Mouse (Mus musculus): ENCODE results near the gene Fer.

The Fer gene

DNA sequence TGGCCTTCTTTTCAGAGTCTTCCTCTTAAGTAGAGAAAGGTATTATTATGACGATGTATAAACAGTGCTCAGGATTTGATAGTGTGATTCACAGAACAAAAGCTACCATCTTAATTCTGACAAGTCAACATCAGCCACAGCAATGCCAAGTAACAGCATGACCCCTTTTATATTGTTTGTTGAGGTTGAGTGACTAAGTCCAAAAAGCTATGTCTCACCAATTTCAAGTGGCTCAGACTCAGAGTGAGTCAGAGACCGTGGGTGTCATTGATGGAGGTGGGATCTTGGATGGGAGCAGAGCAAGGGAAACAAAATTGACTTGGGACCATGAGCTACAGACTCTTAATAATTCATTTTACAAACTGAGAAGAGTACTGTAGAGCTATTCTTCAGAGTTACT lies 230.9 kb downstream of the Fer start:
- DNase-seq: no peak

- DNase-seq: no peak
Measured at GRCm38 (mm10) chr17:64096811-64097210, 233.9 kb downstream of the Fer start.

DNA sequence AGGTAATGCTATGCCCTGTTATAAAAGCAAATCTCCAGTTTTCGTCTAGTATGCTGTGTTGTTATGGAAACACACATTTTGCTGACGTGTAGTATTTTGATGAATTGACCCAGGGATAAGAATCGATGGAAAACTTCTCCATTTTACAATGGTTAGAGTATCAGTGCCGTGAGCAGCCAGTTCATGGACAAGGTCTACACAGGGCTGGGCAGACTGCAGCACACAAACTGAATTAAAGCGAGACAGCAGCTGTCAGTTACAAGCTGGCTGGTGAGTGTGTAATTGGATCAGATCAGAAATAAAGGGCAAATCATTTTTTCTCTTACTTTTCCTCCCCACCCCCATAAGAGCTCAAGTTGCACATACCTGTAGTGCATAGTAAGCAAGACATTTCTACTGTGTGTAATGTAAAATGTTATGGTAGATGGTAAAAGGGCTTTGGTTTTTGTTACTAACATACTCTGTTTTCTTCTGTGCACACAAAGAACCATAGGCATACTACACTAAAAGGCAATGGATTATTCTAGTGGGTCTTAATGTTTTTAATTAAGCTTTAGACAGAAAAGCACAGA lies 235.0 kb downstream of the Fer start:
- DNase-seq: no peak

DNA sequence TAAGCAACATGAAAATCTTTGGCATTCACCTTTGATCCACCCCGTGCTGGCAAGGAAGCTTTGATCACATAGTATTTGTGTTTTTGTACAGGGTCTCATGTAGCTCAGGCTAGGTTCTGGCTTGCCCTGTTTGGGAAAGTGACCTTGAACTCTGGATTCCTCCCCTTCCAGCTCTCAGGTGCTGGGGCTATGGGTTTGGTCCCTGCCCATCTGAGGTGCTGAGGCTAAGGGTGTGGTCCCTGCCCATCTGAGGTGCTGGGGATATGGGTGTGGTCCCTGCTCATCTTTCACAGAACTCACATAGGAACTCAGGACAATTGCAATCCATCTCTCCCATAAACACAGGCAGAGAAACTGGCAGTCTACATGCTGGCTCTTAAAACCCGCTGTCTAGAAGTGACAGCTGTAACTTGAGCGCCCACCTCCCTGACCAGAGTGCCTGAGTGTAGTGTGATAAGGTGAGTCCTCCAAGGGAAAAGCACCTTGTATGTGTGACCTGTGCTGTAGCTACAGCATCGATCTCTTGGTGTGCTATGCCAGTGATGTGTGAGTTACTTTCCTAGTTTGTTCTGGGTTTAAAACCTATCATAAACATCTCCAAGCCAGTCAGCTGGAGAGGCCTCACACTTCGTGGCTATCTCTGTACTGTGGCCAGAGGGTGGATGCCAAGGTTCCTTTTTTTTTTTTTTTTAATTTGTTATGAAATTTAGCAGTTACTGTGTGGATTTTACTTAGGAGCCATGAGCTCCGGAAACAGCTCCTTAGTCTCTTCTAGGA lies 236.7 kb downstream of the Fer start:
- peak; percentile 18 to 19 for DNase-seq

DNA sequence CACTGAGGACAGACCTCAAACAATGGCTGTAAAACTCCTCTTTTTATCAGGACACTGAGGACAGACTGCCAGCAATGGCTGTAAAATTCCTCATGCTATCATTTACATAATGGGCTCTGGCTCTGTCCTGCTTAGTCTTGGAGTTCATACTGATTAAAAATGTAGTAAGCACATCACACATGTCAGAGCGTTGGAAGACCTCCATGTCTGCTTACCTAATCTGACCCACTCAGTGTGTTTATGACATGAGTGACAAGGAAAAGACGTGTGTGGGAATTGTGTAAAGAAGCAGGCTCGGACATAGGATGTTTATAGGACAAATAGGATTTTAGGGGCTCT lies 237.3 kb downstream of the Fer start:
- DNase-seq: peak; percentile 24 to 45

DNA sequence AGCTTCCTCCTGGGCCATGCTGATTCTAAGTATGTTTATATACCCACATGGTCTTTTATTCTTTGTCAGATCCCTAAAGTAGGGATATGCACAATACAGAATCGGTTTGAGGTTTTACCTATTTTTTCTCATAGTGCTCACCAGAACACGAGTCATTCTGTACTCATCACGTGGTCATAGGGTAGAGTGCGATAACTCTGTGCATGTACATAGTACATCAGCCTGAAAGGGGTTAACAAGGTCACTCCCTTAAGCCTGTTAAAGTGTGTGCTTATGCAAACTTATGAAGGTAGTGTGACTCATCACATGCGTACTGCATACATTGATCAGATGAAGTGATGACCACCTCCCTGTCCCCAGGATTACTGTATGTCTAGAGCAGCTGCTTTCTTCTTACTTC lies 245.9 kb downstream of the Fer start:
- no peak for DNase-seq

GRCm38 (mm10) chr17:64109871-64110270 lies 247.0 kb downstream of the Fer start:
- peak; percentile 78 to 86 for DNase-seq

DNA sequence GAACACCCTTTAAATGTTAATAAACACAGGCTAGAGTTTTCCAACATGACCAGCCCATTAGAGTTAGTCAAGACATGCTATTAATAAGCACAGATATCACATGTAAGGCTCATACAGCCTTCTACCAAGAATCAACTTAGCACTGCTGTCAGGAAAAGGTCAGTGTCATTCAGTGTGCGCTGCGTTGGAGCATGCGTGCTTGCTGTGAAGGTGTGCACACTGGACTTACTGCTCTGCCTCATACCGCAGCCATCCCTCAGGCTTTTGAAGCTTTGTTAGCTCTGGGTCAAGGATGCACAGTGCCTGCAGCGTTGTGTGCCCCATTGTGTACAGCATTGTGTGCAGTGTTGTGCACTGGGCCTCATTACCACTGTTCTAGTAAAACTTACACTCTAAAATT lies 250.8 kb downstream of the Fer start:
- DNase-seq: no peak

DNA sequence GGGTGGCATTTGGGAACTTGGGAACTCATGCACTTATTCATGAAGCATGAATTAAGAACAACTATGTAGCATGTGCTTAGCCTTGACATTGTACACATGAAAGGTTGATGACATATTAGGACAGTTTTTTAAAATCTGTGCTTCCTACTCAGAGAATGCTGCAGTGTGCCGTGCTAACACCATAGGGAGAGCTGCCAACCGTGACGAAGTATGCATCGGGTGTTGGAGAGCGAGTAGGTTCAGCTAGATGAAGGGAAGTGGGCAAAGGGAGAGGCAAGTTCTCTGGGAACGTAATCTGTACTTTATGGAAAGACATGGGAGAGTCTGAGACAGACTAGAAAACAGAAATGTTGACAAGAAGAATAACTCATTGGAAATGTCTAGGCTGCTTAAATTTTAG lies 253.9 kb downstream of the Fer start:
- no peak for DNase-seq

- DNase-seq: no peak
Measured at GRCm38 (mm10) chr17:64119697-64120288, 256.9 kb downstream of the Fer start.

DNA sequence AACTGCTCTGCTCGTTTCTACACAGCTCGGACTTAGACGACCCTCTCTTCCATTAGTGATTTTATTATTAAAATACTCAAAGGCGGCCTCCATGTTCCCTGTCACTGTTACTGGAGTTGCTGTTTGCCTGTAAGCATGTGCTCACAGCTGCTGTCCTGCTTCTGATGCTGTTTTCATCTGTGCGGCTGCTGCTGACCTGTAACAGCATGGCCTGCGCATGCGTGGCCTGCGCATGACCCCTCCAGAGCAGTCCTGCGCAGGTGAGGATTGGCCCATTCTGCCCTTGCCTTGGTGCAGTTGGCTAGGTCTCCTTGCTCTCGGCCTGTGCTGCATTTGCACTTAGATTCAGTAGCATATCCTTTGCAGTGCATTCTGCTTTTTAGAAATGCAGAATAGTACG lies 259.7 kb downstream of the Fer start:
- DNase-seq: no peak

DNA sequence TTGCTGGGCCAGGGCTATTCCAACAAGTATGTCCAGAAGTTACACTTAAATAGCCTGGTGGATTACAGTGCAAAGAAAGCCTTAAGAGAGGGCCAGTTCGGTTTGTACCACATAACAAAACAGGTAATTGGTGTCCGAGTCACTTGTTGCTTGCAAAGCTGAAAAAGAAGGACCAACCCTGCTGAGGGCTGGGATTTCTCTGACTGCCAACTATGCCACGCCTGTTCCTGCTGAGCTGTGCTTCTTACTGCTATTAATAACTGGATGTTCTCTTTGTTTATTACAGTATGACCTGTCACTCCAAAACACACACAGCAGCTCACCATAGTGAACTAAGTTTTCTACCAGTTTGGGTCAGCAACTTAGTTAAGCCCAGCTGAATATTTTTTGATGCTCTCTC lies 260.9 kb downstream of the Fer start:
- DNase-seq: no peak

DNA sequence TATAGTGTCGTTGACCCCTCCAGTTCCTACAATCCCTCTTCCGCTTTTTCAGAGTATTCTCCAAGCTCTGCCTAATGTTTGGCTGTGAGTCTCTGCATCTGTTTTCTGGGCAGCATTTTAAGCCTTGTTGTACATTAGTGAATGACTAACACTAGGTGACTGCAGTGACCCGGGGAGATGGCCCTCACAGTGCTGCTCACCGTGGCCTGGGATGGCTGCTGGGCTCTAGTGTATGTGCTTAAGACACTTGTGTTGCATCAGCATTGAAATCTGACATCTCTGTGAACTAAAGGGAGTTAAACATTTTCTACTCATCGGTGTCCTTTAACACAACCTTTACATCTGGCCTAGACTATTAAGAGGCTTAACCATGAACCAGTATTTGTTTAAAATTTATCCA lies 264.0 kb downstream of the Fer start:
- DNase-seq: no peak

DNA sequence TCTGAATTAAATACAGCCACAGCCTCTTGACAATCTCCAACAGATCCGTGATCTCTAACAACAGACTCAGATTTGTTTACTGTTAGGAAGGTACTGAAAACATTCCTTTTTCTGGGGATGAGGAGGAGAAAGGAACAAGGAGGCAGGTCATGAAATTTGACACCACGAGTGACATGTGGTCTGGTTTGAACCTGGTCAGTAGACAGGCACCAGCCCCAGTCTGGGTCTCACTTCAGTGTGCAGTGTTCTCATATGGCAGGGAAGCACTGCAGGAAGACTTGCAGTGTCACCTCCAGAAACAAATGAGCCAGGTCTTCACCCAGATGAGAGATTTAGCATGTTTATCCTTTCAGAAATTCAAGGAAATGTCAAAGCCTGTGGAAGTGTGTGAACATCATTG lies 266.9 kb downstream of the Fer start:
- DNase-seq: no peak

- DNase-seq: peak; percentile 81 to 85
Measured at GRCm38 (mm10) chr17:64130356-64130755, 267.5 kb downstream of the Fer start.

- no peak for DNase-seq
Measured at GRCm38 (mm10) chr17:64132183-64132582, 269.3 kb downstream of the Fer start.

GRCm38 (mm10) chr17:64135941-64136650 lies 273.2 kb downstream of the Fer start:
- DNase-seq: no peak

DNA sequence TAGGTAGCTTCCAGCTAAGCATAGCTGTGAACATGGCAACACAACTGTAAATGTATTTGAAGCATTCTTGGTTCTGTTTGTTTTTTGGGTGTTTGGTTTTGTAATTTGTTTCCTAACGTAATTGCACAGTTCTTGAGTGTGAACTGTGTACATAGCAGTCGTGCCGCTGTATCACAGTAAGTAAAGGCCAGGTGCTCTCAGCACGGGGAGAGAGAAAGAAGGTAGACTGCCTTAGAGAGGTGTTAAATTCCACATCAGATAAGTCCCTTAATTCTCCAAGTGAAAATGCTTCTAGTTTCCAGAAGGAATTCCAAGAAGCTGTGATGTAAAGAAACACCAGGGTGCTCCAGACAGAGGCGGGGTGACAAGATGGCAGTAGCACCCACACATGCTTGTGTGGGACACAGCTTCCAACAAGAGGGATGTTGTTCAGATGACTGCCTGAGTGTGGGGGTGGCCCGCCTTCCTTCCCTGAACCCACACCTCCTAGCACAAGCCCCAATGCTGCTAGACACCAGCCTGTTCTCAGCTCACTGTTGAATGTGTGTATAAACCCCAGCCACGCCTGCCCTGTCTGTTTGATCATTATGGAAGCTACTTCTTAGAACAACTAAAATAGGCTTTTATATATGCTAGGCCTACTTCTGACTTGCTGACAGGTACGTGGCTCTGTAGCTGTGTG lies 275.3 kb downstream of the Fer start:
- DNase-seq: no peak

GRCm38 (mm10) chr17:64139231-64139915 lies 276.5 kb downstream of the Fer start:
- DNase-seq: peak; percentile 45 to 47

DNA sequence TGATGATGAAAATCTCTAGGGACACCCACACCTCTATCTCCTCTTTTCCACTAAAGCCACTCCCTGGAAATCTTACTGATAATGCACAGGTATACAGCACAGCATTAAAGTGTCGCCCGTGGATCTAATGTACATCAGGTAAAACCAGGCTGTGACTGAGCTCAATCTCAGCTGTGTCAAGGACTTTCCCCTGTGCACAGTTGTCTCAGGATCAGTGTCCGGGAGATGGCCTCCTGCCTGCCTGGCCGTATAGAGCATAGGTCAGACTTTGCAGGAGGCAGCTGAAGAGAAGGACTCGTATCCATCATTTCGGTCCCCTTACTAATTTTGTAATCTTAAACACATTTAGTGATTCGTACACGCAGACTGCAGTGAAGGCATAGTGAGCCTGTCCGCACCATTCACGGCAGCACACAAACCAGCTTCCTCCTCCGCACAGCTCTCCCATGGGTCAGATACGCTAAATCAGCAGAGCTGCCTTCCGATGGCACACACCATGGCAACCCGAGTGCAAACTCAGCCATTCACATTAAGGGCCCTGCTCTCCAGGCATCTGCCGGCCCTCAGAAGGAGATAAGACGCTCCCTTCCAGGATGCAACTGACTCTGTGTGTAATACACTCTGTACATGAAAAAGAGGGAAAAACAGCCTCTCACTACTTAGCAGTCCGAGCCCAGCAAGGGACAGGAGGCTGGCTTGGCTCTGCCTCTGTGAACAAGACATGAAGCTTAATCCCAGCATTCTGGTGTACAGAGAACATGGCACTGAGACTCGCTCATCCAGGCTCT lies 277.4 kb downstream of the Fer start:
- peak; percentile 24 to 26 for DNase-seq

DNA sequence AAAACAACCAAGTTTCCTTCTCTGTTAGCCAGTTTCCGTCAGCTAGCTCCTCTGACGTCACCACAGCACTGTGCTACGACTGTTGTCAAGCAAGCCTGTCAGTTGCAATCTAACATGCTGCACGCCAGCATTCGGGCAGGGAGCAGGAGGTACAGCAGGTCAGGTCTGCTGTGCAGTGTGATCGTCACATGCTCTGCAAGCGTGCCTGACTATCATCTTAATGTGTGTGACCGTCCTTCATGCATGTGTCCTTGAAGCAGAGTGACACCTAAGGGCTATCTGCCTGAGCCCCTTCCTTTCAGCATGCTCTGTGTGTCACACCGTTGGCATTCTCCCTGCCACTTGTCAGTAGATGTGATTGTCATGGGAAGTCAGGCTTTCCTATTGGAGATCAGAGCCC lies 279.0 kb downstream of the Fer start:
- DNase-seq: peak; percentile 11 to 21

GRCm38 (mm10) chr17:64146409-64146808 lies 283.5 kb downstream of the Fer start:
- DNase-seq: no peak
